Mouse (Mus musculus): Measurements from ENCODE around the gene Tmem106b. TPM values are rescaled to one million over a fixed set of nuclear protein-coding genes. Genes with fewer than 3 reads are reported as not detected.

Tmem106b gene
- total RNA-seq, 2 experiments from 2014 or later = 73.2 to 83.3 TPM

Other genes with a start within 250 kb of the Tmem106b start
- not detected for gene Vwde, start 155.2 kb downstream of the Tmem106b start, total RNA-seq (2021)